Mouse (Mus musculus) intestine, embryonic 16.5 days (tissue): ENCODE measurements around the gene Zfp37. TPM values are rescaled to one million over a fixed set of nuclear protein-coding genes. Genes with fewer than 3 reads are reported as not detected.
A peak's percentile ranks its signal among the peaks of the same experiment; 100 is the strongest.
"Not testable (repeated sequence)": the region's sequence is repeated elsewhere in the genome, so short reads cannot be mapped to it uniquely, and the experiment has no call there.

ENCODE experiments used
- ATAC-seq: fragments of 200-750 bp; cut with Nextera tagmentation; 2 replicates; pipeline ENCODE4 v1.8.0; 2017; ENCODE audit warnings: moderate TSS enrichment, moderate library complexity
- H3K27ac ChIP-seq: fragments of 300-500 bp; sonication (generic); 2 replicates; pipeline ENCODE4 v1.5.1; 2014; ENCODE audit warnings: mild to moderate bottlenecking, low read length
- H3K27me3 ChIP-seq: fragments of 300-500 bp; sonication (generic); replicated peaks from 2 replicates; pipeline ENCODE4 v1.6.1; 2014; ENCODE audit warnings: low read length, control low read depth, mixed read lengths; ENCODE audit not compliant: control insufficient read depth, insufficient read depth
- H3K36me3 ChIP-seq: fragments of 300-500 bp; sonication (generic); 2 replicates; pipeline ENCODE4 v1.6.1; 2014; ENCODE audit warnings: low read length, control low read depth; ENCODE audit not compliant: control insufficient read depth, insufficient read depth
- H3K4me1 ChIP-seq: fragments of 300-500 bp; sonication (generic); 2 replicates; pipeline ENCODE4 v1.6.1; 2014; ENCODE audit warnings: low read length, control low read depth, mixed read lengths; ENCODE audit not compliant: control insufficient read depth, insufficient read depth
- H3K4me2 ChIP-seq: fragments of 300-500 bp; sonication (generic); 2 replicates; pipeline ENCODE4 v1.6.1; 2014; ENCODE audit warnings: low read depth, low read length, control low read depth
- H3K4me3 ChIP-seq: fragments of 300-500 bp; sonication (generic); 2 replicates; pipeline ENCODE4 v1.5.1; 2014; ENCODE audit warnings: mild to moderate bottlenecking, low read length
- H3K9ac ChIP-seq: fragments of 300-500 bp; sonication (generic); 2 replicates; pipeline ENCODE4 v1.6.1; 2014; ENCODE audit warnings: low read depth, low read length
- H3K9me3 ChIP-seq: fragments of 300-500 bp; sonication (generic); 2 replicates; pipeline ENCODE4 v1.6.1; 2016; ENCODE audit warnings: low read length, control low read depth; ENCODE audit not compliant: control insufficient read depth
- WGBS: fragments of 180-500 bp; shearing (Covaris S2); extraction: QIAGEN DNeasy Blood & Tissue Kit; methylation state at CpG from one replicate; pipeline ENCODE4 v1.1.7; 2014; 5-methylcytosine and 5-hydroxymethylcytosine counted together
- polyA plus RNA-seq: library from polyadenylated mRNA; unstranded; fragments of >200 nt; fragmentation: Nextera tagmentation; extraction: Ambion mirVana; gene quantifications from 2 replicates; pipeline ENCODE4 v1.2.1, GENCODE M21; 2015

The Zfp37 gene
- 4.8 and 5.3 TPM in 2 replicates for polyA plus RNA-seq

GRCm38 (mm10) chr4:62230769-62231168 lies at the start of gene Zfp37:
Zfp37 (minus strand) TSS chr4:62231047.
- H3K4me1 ChIP-seq: no peaks in the 10 kb centered on the region
- 72% methylated on average over 13 of the region's 13 CpGs for WGBS
- no peaks in the 10 kb centered on the region for H3K9me3 ChIP-seq
- no peaks in the 10 kb centered on the region for H3K27me3 ChIP-seq
- no peak within 1 kb of the TSS for H3K27ac ChIP-seq
- H3K36me3 ChIP-seq: no peaks in the 10 kb centered on the region
- no peak within 1 kb of the TSS for H3K4me3 ChIP-seq
- no peak within 1 kb of the TSS for H3K4me2 ChIP-seq
- no peak within 1 kb of the TSS for H3K9ac ChIP-seq
- no peak for ATAC-seq

DNA sequence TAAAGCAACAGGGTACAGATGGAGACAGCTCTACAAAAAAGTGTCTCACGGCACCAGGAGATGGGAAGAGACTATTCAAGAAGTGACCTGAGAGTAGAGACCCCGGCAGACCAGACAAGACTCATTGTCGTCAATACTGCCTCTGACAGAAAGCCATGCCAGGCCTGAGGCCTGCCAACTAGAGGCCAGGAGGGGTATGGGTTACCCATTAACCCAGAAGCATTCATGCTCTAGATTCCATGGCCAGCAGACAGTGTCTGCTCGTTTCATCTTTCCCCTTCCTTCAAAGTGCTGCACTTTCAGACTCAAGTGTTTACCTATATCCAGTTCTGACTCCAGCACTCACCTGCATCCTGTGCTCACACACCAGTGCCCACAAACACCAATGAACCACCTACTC lies 47.2 kb upstream of the Zfp37 start:
- Histone ChIP-seq H3K9ac (no peak overlapping the region), H3K9me3 (no peaks in the 10 kb centered on the region), H3K36me3 (no peaks in the 10 kb centered on the region), H3K4me2 (no peak overlapping the region), H3K27me3 (no peaks in the 10 kb centered on the region), H3K27ac (no peak overlapping the region), H3K4me1 (peaks cover 4% of the 10 kb centered on the region; the same call in 1 of the 2 replicates), H3K4me3 (no peak overlapping the region)
- peak; percentile 66 for ATAC-seq
- 56% methylated on average over 4 of the region's 4 CpGs for WGBS

GRCm38 (mm10) chr4:62277222-62277621 lies 46.4 kb upstream of the Zfp37 start:
- no peaks in the 10 kb centered on the region for H3K27me3 ChIP-seq
- WGBS: 70% methylated on average over 3 of the region's 3 CpGs
- no peaks in the 10 kb centered on the region for H3K36me3 ChIP-seq
- H3K27ac ChIP-seq: no peak overlapping the region
- no peak overlapping the region for H3K4me2 ChIP-seq
- H3K9ac ChIP-seq: no peak overlapping the region
- H3K9me3 ChIP-seq: no peaks in the 10 kb centered on the region
- no peak for ATAC-seq
- peaks cover 4% of the 10 kb centered on the region; the same call in 1 of the 2 replicates for H3K4me1 ChIP-seq
- H3K4me3 ChIP-seq: no peak overlapping the region

DNA sequence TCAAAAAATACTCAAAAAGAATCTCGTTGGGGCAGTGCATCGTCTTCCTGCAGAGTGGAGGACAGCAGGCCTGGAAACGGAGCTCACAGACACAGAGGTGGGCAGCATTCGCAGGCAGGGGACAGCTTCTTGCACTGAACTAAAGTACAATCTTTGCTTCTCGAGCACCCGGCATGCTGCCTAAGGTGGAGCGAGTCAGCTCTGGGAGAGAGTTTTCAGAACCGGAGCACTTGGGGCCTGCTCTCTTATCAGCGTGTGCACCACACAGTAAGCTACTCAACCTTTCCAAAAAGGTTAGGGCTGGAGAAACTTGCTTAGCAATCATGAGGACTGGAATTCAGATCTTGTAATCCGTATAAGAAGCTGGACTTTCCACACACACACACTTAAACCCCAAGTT lies 45.8 kb upstream of the Zfp37 start:
- whole genome bisulfite sequencing: 81% methylated on average over 10 of the region's 10 CpGs
- no peak overlapping the region for H3K4me3 ChIP-seq
- ATAC-seq: no peak

GRCm38 (mm10) chr4:62274841-62275536 lies 44.1 kb upstream of the Zfp37 start:
- no peaks in the 10 kb centered on the region for H3K36me3 ChIP-seq
- no peak overlapping the region for H3K4me3 ChIP-seq
- H3K4me1 ChIP-seq: peaks cover 4% of the 10 kb centered on the region; the same call in 1 of the 2 replicates
- 44% methylated on average over 12 of the region's 12 CpGs for WGBS
- H3K27me3 ChIP-seq: no peaks in the 10 kb centered on the region
- no peak overlapping the region for H3K27ac ChIP-seq
- no peaks in the 10 kb centered on the region for H3K9me3 ChIP-seq
- no peak overlapping the region for H3K4me2 ChIP-seq
- no peak overlapping the region for H3K9ac ChIP-seq
- ATAC-seq: peak; percentile 69

More for the DNA sequence above, 45.8 kb upstream of the Zfp37 start:
- Histone ChIP-seq H3K9me3 (no peaks in the 10 kb centered on the region), H3K4me2 (no peak overlapping the region), H3K27me3 (no peaks in the 10 kb centered on the region), H3K4me1 (peaks cover 4% of the 10 kb centered on the region; the same call in 1 of the 2 replicates), H3K9ac (no peak overlapping the region), H3K36me3 (no peaks in the 10 kb centered on the region), H3K27ac (no peak overlapping the region)

- H3K9ac ChIP-seq: no peak overlapping the region
Measured at GRCm38 (mm10) chr4:62273916-62274315, 43.1 kb upstream of the Zfp37 start.

DNA sequence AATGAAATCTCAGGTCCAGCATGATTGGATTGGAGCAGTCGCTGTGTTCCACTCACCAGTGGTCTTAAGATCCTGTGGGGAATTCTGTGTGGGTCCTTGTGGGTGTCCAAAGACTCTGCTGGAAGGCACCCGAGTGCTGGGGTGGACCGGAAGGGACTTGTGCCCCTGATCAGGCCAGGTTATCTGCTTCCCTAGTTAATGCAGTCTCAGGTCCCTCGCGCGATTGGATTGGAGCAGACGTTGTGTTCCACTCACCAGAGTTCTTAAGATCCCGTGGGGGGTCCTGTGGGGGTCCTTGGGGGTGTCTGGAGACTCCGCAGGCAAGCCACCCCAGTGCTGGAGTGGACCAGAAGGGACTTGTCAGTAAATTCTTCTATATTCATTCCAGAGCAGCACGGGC lies 41.8 kb upstream of the Zfp37 start:
- H3K4me2 ChIP-seq: no peak overlapping the region
- no peaks in the 10 kb centered on the region for H3K9me3 ChIP-seq
- H3K4me1 ChIP-seq: peaks cover 4% of the 10 kb centered on the region; the same call in 1 of the 2 replicates
- no peaks in the 10 kb centered on the region for H3K27me3 ChIP-seq
- ATAC-seq: no peak
- H3K9ac ChIP-seq: no peak overlapping the region
- no peaks in the 10 kb centered on the region for H3K36me3 ChIP-seq
- no peak overlapping the region for H3K27ac ChIP-seq
- 87% methylated on average over 10 of the region's 10 CpGs for WGBS
- no peak overlapping the region for H3K4me3 ChIP-seq

More at GRCm38 (mm10) chr4:62273916-62274315, 43.1 kb upstream of the Zfp37 start:
- H3K9me3 ChIP-seq: no peaks in the 10 kb centered on the region
- no peak overlapping the region for H3K4me2 ChIP-seq
- 85% methylated on average over 10 of the region's 10 CpGs for WGBS
- H3K27ac ChIP-seq: no peak overlapping the region
- no peak overlapping the region for H3K4me3 ChIP-seq
- no peaks in the 10 kb centered on the region for H3K36me3 ChIP-seq
- no peak for ATAC-seq
- no peaks in the 10 kb centered on the region for H3K27me3 ChIP-seq
- peaks cover 4% of the 10 kb centered on the region; the same call in 1 of the 2 replicates for H3K4me1 ChIP-seq

DNA sequence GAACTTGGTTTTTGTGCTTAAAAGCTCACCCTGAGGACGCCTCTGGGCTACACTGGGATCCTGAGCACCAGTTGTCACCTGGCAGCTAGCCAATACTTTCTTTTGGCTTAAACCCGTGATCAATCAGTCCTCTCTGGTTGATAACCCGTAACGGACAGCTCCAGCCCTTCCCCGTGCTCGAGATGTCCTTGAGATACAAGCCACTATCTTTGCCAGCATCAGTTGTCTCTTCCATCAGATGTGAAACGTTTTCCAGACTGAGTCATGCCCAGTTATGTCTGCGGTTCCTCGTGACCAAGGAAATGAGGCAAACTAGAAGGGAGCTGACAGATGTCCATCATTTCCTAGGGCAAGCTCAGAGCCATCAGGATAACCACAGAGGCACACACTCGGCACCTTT lies 36.3 kb upstream of the Zfp37 start:
- no peaks in the 10 kb centered on the region for H3K36me3 ChIP-seq
- ATAC-seq: no peak
- H3K9me3 ChIP-seq: no peaks in the 10 kb centered on the region
- no peak overlapping the region for H3K4me3 ChIP-seq
- H3K4me1 ChIP-seq: 0 out of 2 replicates have a peak, but pooled peaks cover 4% of the 10 kb centered on the region
- H3K27ac ChIP-seq: no peak overlapping the region
- no peak overlapping the region for H3K9ac ChIP-seq
- H3K4me2 ChIP-seq: no peak overlapping the region
- WGBS: 76% methylated on average over 10 of the region's 10 CpGs
- no peaks in the 10 kb centered on the region for H3K27me3 ChIP-seq

- ATAC-seq, H3K9me3 ChIP-seq, H3K4me1 ChIP-seq, H3K27ac ChIP-seq, H3K9ac ChIP-seq, H3K36me3 ChIP-seq, H3K27me3 ChIP-seq, H3K4me2 ChIP-seq, H3K4me3 ChIP-seq: not testable (repeated sequence)
- 79% methylated on average over 7 of the region's 7 CpGs for WGBS
Measured at GRCm38 (mm10) chr4:62266016-62266415, 35.2 kb upstream of the Zfp37 start.
